Mouse (Mus musculus): ENCODE measurements around the gene Taf3.

GRCm38 (mm10) chr2:9892541-9892940 lies 155.9 kb downstream of the Taf3 start:
- no peak for TF ChIP-seq USF1 (IDR thresholded peaks at IDR 0.05; ENCODE audit: low read depth)
- TF ChIP-seq CTCF (IDR thresholded peaks at IDR 0.05; ENCODE audit: control insufficient read depth, insufficient read depth, insufficient read length), result no peak
- TF ChIP-seq MAX (IDR thresholded peaks at IDR 0.05), result no peak
- TF ChIP-seq CEBPB (IDR thresholded peaks at IDR 0.05; ENCODE audit: low read depth), result no peak
- no peak for TF ChIP-seq FOSL1 (IDR thresholded peaks at IDR 0.05; ENCODE audit: insufficient read depth, low read length, poor library complexity, severe bottlenecking)
- TF ChIP-seq MYOG (IDR thresholded peaks at IDR 0.05; ENCODE audit: control insufficient read depth, extremely low read depth, insufficient read length), result no peak
- TF ChIP-seq MYOD1 (IDR thresholded peaks at IDR 0.05; ENCODE audit: control insufficient read depth, insufficient read length, low read depth), result no peak
